Mouse (Mus musculus): ENCODE data around the gene Depdc5.

DNA sequence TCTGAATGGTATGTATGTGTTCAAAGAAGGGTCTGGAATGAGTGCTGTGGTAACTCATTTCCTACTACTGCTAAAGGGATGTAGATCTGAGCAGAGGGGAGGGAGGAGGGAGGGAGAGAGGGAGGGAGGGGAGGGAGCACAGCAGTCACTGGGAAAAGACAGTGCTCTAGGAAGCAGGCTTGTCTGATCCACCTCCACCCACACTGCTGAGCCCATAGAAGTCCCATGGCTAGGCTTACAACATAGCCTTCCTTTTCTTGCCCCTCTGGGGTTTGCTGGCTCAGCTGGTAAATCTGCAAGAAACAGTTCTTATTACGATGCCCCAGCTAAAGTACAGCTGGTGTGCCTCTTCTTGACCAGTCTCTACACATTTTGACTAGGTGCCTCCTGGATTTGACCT lies 124.4 kb downstream of the Depdc5 start:
- TF ChIP-seq HCFC1 (IDR thresholded peaks at IDR 0.05; ENCODE audit: borderline replicate concordance, insufficient read depth, low read length): no peak
- no peak for TF ChIP-seq ZNF384 (IDR thresholded peaks at IDR 0.05; ENCODE audit: low read depth, low read length)
- TF ChIP-seq ZC3H11A (IDR thresholded peaks at IDR 0.05; ENCODE audit: borderline replicate concordance, low read depth, low read length): no peak
- TF ChIP-seq MAFK (IDR thresholded peaks at IDR 0.05; ENCODE audit: insufficient read depth, low read depth, low read length): no peak

Data from ES-E14 (cell line).